Comparison of ENCODE assay signal across 9 mouse cellular contexts in genomic region chr1:71036999-71037398, GRCm38 (mm10).
DNase-seq lines count a peak whose midpoint lies in the region; ATAC-seq and TF ChIP-seq lines count a peak whose summit lies in the region.
"Had no signal": no experiment of that assay in that cellular context is flagged by ENCODE, and none has a peak within 500 bp of the region (broad histone marks: within the 10 kb centered on the region; RNA-seq: fewer than 3 reads in every experiment).

No protein-coding gene starts in this region.

- intact Hi-C loops in gastrocnemius, adult 2 months (cut with DNase I): no loop called here

- no peak overlapping the region for H3K9ac ChIP-seq in ES-Bruce4 (ENCODE audit: low read depth, poor library complexity, severe bottlenecking)
- H3K9ac ChIP-seq in limb, embryonic 14.5 days (ENCODE audit: low read depth, low read length, severe bottlenecking): no peak overlapping the region
- H3K9ac ChIP-seq: limb, embryonic 13.5 days had no signal

- no peaks in the 10 kb centered on the region for H3K27me3 ChIP-seq in ES-Bruce4 (ENCODE audit: control insufficient read depth, insufficient read depth, low read length, poor library complexity, severe bottlenecking)
- no peaks in the 10 kb centered on the region for H3K27me3 ChIP-seq in limb, embryonic 14.5 days (ENCODE audit: control insufficient read depth, insufficient read depth, low read length)
- no peaks in the 10 kb centered on the region for H3K27me3 ChIP-seq in splenic B cell, adult 2 months (ENCODE audit: control insufficient read depth, insufficient read depth, low read length, poor library complexity, severe bottlenecking)
- H3K27me3 ChIP-seq: limb, embryonic 13.5 days had no signal

- no peaks in the 10 kb centered on the region for H3K9me3 ChIP-seq in ES-Bruce4 (replicated peaks; ENCODE audit: control insufficient read depth, insufficient read depth, low read length, poor library complexity, severe bottlenecking)
- no peaks in the 10 kb centered on the region for H3K9me3 ChIP-seq in limb, embryonic 14.5 days (ENCODE audit: control insufficient read depth, low read length)
- H3K9me3 ChIP-seq: limb, embryonic 13.5 days had no signal

- WGBS in limb, embryonic 14.5 days: 62% methylated on average over 7 of the region's 7 CpGs

- peak; percentile 63; the same call in 1 of the 2 replicates for TF ChIP-seq EP300 in ES-Bruce4 (IDR thresholded peaks at IDR 0.05; ENCODE audit: insufficient read depth, low read depth, low read length)

- no peak for DNase-seq in gastrocnemius, adult 2 months
- DNase-seq in gastrocnemius, adult 18-20 months (ENCODE audit: low spot score): no peak
- DNase-seq in limb, embryonic 14.5 days (ENCODE audit: low spot score): peak; percentile 9
- DNase-seq in splenic B cell, adult 2 months (ENCODE audit: low read depth, low spot score): peak; percentile 44
- no peak for DNase-seq in gastrocnemius, postnatal 4 days (ENCODE audit: low spot score in 2 of 2)

- H3K4me3 ChIP-seq in gastrocnemius, adult 2 months: no peak overlapping the region
- H3K4me3 ChIP-seq in ES-Bruce4 (ENCODE audit: low read depth, low read length): no peak overlapping the region
- no peak overlapping the region for H3K4me3 ChIP-seq in embryonic fibroblast, embryonic 13.5 days (ENCODE audit: insufficient read depth, low read length)
- H3K4me3 ChIP-seq in limb, embryonic 14.5 days (replicated peaks; ENCODE audit: low read length): no peak overlapping the region
- H3K4me3 ChIP-seq: limb, embryonic 13.5 days had no signal

- H3K27ac ChIP-seq in gastrocnemius, adult 2 months: no peak overlapping the region
- peak overlapping the region; percentile 61 for H3K27ac ChIP-seq in ES-Bruce4 (ENCODE audit: insufficient read depth, low read length)
- no peak overlapping the region for H3K27ac ChIP-seq in embryonic fibroblast, embryonic 13.5 days (ENCODE audit: insufficient read depth, low read length)
- no peak overlapping the region for H3K27ac ChIP-seq in limb, embryonic 14.5 days (replicated peaks; ENCODE audit: low read depth, low read length)
- H3K27ac ChIP-seq: limb, embryonic 13.5 days had no signal

- no peak for TF ChIP-seq POLR2A in ES-Bruce4 (IDR thresholded peaks at IDR 0.05; ENCODE audit: insufficient read depth, low read length)
- no peak for TF ChIP-seq POLR2A in embryonic fibroblast, embryonic 13.5 days (IDR thresholded peaks at IDR 0.05; ENCODE audit: low read depth, low read length)
- TF ChIP-seq POLR2A in limb, embryonic 14.5 days (IDR thresholded peaks at IDR 0.05; ENCODE audit: borderline replicate concordance, extremely low read depth, insufficient read depth, insufficient read length): no peak

- peaks cover 2% of the 10 kb centered on the region for H3K4me1 ChIP-seq in ES-Bruce4 (ENCODE audit: control insufficient read depth, insufficient read depth, low read length)
- H3K4me1 ChIP-seq in embryonic fibroblast, embryonic 13.5 days (ENCODE audit: control insufficient read depth, insufficient read depth, low read length): no peaks in the 10 kb centered on the region
- H3K4me1 ChIP-seq in limb, embryonic 14.5 days (ENCODE audit: control insufficient read depth, insufficient read depth, low read length): no peaks in the 10 kb centered on the region
- H3K4me1 ChIP-seq: limb, embryonic 13.5 days had no signal

- TF ChIP-seq CTCF in gastrocnemius, adult 2 months (IDR thresholded peaks at IDR 0.05): peak; percentile 27; the same call in 1 of the 2 replicates
- peak; percentile 34 for TF ChIP-seq CTCF in ES-Bruce4 (IDR thresholded peaks at IDR 0.05; ENCODE audit: low read depth, low read length)
- peak; percentile 21; the same call in 1 of the 2 replicates for TF ChIP-seq CTCF in embryonic fibroblast, embryonic 13.5 days (IDR thresholded peaks at IDR 0.05; ENCODE audit: borderline replicate concordance, insufficient read depth, low read length)

- H3K36me3 ChIP-seq in ES-Bruce4 (ENCODE audit: control insufficient read depth, insufficient read depth, low read length, poor library complexity, severe bottlenecking): peaks cover 7% of the 10 kb centered on the region
- H3K36me3 ChIP-seq in limb, embryonic 14.5 days (ENCODE audit: control insufficient read depth, insufficient read depth, low read length): no peaks in the 10 kb centered on the region; the same call in 1 of the 2 replicates
- H3K36me3 ChIP-seq in splenic B cell, adult 2 months (ENCODE audit: control insufficient read depth, insufficient read depth, low read length, poor library complexity, severe bottlenecking): no peaks in the 10 kb centered on the region

- no peak for ATAC-seq in limb, embryonic 14.5 days (ENCODE audit: low FRiP score, low read depth)
- no peak for ATAC-seq in cerebellum, adult (ENCODE audit: insufficient number of reproducible peaks, low FRiP score, low TSS enrichment)

- H3K4me2 ChIP-seq in limb, embryonic 14.5 days (replicated peaks; ENCODE audit: low read depth, low read length, severe bottlenecking): no peak overlapping the region
- H3K4me2 ChIP-seq: limb, embryonic 13.5 days had no signal

Comparison
In these comparisons a context has a peak if more than half of its experiments do, and no peak if none do; other contexts are left out.
1. DNase-seq: peak in limb, embryonic 14.5 days (single experiment) and splenic B cell, adult 2 months (single experiment); none in gastrocnemius, adult 2 months (single experiment), gastrocnemius, adult 18-20 months (single experiment) and gastrocnemius, postnatal 4 days (0 of 2).
2. Peak in every context shown above with its lines, with median percentiles within 50 percentile points of each other: CTCF ChIP-seq.